Mouse (Mus musculus) frontal cortex, adult 2 months (tissue): ENCODE results near the gene Ufc1. TPM values are rescaled to one million over a fixed set of nuclear protein-coding genes. Genes with fewer than 3 reads are reported as not detected.

Experiments used
- DNase-seq, 2 experiments: peaks; one replicate each; pipeline ENCODE4 v3.0.0; 2022; ENCODE audit warnings: low spot score in 1 of 2; ENCODE audit errors: extremely low spot score in 1 of 2
- polyA plus RNA-seq: library from polyadenylated mRNA; depleted of rRNA; stranded (reverse); fragments of >200 nt; gene quantifications from 2 replicates; pipeline ENCODE4 v1.2.3, GENCODE M21; 2012

Gene Ufc1
- polyA plus RNA-seq, 1 experiment, result 94.3 TPM

DNA sequence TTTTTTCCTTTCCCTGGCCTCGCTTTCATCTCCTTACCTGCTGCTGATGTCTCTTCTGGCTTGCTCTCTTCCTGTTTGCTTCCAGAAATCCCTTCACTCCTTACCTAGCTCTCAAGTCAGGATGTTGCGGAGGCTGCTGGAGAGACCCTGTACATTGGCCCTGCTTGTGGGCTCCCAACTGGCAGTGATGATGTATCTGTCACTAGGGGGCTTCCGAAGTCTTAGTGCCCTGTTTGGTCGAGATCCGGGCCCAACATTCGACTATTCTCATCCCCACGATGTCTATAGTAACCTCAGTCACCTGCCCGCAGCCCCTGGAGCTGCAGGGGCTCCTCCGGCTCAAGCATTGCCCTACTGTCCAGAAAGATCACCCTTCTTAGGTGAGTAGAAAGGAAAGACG lies 23.2 kb downstream of the Ufc1 start:
- no peak for DNase-seq

DNA sequence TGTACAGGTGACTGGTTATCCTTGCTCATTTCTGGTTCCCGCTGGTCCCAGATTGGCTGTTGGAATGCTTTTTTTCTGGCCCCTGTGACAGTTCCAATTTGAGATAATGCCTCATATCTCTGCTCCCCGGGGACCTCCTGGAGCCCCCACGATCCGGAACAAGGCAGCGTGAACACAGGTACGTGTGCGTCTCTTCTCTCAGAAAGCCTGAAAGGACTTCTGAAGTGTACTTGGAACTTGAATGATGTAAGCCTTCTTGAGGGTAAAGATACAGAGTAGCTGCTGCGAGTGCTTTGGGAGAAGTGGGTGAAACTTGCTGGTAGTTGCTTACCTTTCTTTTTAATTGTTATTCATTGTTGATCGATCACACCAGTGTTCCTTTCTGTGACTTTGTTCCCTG lies 23.6 kb downstream of the Ufc1 start:
- DNase-seq, result no peak

DNA sequence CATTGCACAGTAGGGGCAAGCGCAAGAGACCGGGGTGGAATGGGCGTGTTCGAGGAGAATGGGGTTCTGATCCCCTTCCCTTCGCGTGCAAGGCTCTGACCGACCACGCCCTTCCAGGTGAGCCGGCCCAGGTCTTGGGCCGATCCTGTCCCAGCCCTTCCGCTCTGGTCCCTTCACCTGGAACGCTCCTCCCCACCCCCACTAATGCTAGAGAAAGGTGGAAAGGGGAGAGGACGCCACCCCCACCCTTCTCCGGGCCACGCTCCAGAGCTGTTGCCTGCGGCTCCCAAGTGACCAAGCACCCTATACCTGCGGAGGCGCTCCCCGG lies 24.3 kb downstream of the Ufc1 start:
- DNase-seq, result no peak

DNA sequence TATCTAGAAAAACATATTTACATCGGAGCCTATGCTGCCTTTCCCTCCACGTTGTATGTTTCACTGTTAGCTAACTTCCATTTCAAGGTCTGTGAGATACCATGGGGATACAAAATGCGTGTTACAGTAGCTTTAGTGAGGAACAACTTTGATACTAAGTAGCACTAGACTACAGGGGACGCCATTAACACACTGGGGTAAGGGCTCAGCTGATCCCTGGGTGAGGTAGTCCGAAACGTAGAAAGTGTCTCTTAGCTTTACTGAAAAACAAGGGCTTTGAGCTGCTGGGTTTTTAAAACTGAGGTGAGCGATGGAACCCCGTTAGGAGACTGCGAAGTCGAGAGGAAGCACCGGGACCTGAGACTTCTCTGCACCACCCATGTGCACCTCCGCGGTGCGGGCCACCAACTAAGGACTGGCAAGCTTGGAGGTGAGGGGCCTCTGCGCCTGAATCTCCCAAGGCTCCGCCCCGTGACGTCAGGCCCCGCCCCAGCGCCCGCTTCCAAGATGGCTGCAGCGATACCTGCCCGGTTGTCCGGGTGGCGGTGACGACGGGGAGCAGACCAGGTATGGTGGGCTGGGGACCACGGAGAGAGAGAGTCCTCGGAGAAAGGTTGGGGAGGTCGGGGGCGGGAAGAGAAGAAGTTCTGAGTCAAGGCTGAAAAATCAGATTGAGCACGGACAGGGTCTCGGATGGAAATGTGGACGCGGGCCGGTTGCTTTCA lies 24.8 kb downstream of the Ufc1 start, which contains the start of gene B4galt3:
Gene B4galt3, plus strand, starts transcription at position 481 of the 725 bp plus-strand sequence.
- DNase-seq, result peak; percentile 88 to 97

DNA sequence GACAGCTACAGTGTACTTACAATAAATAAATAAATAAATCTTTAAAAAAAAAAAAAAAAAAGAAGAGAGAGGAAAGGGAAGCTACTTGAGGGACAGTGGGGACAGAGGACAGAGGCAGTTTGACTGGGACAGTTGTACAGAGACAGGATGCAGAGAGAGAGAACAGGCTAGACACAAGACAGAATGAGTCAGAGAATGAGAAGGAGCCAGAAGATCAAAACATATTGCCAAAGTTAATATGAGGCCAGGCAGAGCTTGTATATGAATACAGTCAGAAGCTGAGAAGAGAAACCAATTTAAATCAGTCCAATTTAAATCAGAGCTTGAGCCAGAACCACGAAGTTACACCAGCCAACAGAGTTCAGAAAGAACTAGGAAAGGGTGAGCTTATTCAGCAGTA lies 26.5 kb downstream of the Ufc1 start:
- no peak for DNase-seq

DNA sequence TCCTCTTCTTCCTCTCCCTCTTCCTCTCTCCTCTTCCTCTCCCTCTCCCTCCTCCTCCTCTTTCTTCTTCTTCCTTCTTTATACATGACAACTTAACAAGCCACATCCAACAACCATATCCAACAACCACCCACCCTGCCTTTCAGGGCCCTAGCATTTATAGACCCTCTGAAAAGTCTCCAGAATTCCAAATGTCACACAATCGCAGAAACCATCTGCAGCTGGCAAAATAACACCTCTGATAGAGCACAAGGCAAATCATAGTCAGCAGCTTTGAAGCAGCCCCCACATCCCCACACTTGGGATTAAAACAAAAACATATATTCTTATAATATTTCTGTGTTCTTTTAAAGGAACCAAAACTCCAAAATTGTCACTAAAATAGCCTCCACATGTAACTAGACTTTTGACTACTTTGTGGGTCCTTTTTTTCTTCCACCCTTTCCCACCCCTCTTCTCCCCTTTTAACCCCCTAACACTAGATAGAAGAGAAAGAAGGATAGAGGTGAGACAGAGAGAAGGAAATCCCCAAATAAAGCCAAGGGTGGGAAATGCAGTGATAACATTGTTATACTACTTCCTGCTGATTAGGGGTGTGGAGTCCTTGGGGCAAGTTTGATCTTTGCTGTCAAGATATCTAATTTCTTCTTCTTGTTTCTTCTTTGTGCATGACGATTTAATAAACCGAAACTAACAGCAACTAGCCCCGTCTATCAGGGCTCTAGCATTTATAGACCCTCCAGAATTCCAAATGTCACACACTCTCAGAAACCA lies 28.7 kb downstream of the Ufc1 start:
- DNase-seq, result peak in 1 of 2 experiments; percentile 61

DNA sequence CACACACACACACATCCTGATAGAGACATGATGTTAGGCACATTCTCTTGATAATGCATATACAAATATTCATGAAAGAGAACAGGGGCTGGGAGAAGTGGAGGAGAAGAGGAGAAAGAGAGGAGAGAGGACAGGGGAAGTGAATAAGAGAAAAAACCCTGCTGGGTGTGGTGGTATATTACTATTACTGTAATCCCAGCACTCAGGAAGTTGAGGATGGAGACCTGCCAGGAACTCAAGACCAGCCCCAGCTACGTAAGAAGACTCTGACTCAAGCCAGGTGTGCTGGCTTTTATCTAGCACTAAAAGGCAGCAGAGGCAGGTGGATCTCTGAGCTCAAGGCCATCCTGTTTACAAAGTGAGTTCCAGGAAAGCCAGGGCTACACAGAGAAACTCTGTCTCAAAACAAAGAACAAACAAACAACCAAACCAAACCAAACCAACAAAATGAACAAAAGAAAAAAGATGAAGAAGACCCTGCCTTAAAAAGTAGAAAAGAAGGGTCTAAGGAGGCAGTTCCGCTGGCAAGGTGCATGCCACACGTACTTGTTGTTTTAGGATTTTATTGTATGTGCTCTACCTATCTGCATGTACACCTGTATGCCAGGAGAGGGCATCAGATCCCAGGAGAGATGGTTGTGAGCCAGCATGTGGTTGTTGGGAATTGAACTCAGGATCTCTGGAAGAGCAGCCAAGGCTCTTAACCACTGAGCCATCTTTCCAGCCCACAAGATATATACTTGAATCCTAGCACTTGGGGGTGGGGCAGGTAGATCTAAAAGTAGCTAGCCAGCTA lies 31.0 kb downstream of the Ufc1 start:
- no peak for DNase-seq

DNA sequence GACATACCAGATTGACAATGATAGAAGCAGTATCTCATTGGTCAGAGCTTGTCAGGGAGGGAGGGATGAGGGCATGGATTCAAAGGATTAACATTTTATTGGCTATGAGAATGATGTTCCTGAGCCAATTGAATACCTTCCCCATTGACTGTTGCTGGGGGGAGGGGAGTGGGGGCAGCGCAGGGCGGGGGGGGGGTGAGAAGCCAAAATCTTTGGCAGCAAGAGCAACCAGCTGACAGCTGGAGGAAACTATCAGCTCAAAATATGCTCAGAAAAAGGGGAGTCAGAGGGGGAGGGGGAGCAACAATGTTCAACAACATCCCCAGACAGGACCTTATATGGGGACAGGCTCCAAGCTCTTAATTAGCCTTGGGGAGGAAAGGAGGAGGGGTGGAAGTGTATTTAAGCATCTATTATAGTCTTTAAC lies 31.6 kb downstream of the Ufc1 start:
- peak in 1 of 2 experiments; percentile 66 for DNase-seq

DNA sequence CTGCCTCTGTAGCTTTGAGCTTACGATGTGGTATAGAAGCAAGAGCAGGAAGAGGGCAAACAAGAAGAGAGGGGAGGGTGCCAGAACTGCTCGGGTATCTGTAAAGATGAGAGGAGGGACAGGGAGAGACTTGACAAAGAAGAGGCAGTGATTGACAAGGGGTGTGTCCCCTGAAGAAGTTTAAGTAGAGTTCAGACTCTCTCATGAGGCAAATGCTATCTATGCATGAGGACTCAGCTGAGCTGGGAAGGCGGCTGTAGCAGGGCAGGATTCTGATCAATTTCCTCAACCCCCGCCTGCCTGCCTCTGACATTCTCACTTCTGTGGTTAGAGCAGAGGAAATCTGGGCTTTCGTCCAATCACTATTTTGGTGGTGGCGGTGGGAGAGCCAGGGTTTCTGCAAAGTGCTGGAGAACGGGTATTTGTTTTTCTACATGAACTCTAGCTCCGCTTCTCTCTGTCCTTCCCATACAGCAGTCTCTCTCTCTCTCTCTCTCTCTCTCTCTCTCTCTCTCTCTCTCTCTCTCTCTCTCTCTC lies 32.2 kb downstream of the Ufc1 start:
- peak; percentile 91 to 95 for DNase-seq

DNA sequence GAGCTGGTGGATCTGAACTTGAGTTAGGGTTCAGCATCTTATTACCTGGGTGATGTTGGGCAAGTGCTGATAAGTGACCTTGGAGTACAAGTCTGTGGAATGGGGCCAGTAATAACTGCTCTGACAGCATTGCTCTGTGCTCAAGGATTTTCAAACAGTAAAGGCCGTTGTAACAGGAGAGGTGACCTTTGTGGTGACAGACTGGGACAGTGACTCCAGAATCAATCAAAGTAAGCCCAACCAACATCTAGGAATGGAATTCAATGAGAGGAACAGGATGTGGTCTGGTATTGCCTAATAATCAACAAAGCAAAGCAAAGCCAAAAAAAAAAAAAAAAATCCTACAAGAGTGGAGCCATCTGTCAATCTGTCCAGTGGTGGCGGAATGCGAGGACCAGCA lies 34.5 kb downstream of the Ufc1 start:
- no peak for DNase-seq

DNA sequence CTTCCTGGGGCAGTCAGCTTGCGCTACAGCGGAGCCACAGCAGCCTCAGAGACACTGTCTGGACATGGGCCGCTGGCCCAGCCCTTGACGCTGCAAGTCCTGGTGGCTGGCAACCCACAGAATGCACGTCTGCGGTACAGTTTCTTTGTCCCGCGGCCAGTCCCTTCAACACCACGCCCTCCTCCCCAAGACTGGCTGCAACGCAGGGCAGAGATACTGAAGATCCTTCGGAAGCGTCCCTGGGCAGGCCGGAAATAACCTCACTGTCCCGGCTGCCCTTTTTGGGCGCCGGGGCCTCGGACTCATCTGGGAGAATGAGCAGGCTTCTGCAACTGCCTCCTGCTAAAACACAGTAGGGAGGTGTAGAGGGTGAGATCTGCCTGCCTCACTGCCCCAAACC lies 35.9 kb downstream of the Ufc1 start:
- no peak for DNase-seq

DNA sequence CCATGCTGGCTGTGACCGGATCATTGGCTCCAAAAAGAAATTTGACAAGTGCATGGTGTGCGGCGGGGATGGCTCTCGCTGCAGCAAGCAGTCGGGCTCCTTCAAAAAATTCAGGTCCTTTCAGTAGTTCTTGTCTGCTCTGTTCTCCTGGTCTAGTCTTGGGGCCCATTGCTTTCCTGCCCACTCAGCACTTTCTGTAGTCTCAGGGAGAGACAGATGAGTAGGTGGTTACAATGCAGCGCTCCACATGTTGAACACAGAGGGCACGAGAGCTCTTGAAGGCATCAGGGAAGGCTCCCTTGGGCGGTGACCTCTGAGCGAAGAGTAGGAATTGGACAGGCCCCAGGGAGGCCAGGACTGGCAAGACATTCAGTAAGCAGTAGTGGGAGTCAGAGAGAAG lies 37.0 kb downstream of the Ufc1 start:
- DNase-seq, result no peak

DNA sequence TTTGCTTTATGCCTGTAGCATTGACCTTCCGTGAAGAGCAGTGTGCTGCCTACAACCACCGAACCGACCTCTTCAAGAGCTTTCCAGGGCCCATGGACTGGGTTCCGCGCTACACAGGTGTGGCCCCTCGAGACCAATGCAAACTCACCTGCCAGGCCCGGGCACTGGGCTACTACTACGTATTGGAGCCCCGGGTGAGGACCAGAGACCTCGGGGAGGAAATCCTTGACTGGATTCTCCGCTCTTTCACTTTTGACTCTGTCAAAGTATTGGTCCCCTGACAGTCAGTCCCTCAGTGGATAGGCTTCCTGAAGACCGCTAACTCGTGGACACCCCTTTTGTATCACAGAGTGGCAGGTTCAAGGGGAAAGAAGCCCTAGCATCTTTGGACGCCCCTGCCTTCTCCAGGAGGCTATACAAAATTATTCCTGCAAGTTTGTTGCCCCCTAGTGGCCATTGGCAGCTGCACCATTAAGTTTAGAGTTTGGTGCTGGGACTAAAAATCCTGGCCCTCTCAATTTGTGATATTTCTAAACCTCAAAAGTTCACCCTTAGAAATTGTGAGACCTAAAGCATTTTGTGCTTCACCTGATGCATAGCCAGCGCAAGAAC lies 37.8 kb downstream of the Ufc1 start:
- DNase-seq, result peak in 1 of 2 experiments; percentile 83

DNA sequence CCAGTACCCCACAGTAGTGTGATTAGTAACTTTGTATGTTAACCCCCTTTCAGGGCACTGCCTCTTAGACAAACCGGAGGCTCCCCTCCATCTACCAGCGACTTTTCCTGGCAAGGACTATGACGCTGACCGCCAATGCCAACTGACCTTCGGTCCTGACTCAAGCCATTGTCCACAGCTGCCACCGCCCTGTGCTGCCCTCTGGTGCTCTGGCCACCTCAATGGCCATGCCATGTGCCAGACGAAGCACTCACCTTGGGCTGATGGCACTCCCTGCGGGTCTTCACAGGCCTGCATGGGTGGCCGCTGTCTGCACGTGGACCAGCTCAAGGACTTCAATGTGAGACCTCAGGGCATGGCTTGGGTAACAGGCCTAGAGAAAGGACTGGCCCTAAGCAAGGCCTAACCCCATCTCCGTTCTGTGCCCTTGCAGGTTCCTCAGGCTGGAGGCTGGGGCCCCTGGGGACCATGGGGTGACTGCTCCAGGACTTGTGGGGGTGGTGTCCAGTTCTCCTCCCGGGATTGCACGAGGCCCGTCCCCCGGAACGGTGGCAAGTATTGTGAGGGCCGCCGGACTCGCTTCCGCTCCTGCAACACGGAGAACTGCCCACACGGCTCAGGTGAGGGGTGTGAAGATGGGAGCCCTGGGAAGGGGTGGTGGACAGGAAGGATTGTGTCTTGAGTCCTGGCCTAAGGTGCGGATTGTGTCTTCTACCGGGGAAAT lies 38.6 kb downstream of the Ufc1 start:
- no peak for DNase-seq

DNA sequence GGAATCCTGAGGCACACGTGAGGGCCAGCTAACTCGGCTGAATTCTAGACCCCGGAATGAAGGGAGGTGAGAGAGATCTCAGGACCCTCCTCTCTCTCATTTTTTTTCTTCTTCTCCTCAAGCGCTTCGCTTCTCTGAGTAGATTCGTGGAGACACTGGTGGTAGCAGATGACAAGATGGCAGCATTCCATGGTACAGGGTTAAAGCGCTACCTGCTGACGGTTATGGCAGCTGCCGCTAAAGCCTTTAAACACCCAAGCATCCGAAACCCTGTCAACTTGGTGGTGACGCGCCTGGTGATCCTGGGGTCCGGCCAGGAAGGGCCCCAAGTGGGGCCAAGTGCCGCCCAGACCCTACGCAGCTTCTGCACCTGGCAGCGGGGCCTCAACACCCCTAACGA lies 42.4 kb downstream of the Ufc1 start:
- DNase-seq, result no peak

DNA sequence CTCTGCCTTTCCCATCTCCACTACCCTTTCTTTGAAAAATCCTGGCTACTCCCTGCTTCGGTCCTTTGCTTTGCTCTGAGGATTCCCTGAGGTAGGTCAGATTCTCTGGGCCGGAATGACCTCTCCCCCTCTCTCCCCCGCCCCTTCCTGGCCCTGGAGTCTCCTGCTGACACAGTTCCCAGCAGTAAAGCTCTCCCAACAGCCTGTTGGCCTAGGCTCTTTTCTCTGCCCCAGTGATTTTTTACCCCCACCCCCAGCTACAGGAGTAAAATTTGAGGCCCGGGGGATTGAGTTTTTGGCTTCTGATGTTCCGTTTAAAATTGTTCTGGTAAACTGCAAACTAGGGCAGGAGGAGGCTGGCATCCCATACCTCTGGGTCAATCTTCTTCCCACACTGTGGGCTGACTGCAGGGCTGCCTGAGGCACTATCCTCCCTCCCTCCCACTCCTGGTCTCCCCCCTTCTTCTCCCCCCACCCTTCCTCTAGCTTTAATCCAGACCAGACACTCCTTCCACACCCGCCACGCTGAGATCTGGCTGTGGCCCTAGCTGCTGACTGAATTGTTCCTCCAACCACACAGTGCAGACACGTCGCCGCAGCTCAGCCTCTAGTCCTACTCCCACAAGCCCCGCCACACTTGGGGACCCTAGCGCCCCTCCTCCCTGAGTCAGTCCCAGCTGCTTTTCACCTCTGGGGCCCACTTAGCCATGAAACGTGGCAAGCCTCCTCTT lies 43.1 kb downstream of the Ufc1 start:
- DNase-seq, result no peak

DNA sequence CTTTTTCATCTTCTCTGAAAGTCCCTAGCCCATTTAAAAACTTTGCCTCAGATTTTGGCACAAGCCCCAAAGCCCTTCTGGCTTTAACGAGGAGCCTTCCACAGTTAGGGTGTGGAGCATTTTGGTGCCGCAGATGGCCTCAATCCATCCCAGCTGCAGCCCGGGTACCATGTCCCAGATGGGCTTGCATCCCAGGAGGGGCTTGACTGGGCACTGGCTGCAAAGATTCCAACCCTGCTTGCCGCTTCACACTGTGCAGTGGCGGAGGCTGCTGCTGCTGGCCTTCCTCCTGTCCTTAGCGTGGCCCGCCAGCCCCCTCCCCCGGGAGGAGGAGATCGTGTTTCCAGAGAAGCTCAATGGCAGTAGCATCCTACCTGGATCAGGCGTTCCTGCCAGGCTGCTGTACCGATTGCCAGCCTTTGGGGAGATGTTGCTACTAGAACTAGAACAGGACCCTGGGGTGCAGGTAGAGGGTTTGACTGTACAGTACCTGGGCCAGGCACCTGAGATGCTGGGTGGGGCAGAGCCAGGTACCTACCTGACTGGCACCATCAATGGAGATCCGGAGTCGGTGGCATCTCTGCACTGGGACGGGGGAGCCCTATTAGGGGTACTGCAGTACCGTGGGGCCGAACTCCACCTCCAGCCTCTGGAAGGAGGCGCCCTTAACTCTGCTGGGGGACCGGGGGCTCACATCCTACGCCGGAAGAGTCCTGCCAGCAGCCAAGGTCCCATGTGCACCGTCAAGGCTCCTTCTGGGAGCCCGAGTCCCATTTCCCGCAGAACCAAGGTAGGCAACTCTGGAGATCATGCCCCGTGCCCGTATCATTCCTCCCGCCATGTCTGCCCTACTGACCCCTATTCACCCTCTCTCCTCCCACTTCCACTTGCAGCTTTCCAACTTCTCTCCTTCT lies 43.9 kb downstream of the Ufc1 start, which contains the start of gene Ndufs2:
Gene Ndufs2, minus strand, starts transcription at position 709 of the 914 bp plus-strand sequence.
- DNase-seq, result no peak

DNA sequence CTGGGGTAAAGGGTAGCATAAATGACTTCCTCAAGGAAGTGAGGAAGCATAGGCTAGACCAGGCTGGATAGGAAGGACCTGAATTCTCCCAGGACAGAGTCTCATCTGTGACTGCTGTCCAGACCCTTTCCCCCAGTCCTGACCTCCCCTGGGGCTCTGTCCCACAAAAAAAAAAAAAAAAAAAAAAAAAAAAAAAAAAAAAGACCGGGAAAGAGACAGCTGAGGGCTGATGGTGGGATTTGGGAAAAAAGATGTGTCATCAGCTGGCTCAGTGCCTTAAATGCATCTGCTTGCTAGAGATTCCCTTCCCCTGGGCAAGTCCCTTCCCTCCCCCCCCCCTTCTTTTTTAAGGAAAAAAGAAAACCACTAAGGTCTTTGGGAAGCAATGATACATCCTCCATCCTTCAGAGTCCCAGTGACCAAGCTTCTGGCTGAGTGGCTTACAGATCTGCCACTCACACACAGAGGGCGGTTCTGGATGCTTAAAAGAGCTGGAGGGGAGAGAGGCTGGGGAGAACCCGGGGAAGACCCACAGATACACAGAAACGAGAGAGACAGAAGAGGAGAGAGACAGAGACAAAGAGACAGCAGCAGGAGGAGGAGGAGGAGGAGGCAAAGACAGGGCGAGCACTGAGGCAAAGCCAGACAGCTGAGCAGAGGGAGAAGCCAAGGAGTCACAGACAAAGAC lies 44.8 kb downstream of the Ufc1 start, which contains the start of gene Adamts4:
Gene Adamts4, plus strand, starts transcription at position 509 of the 688 bp plus-strand sequence.
- peak in 1 of 2 experiments; percentile 65 for DNase-seq
